Mouse (Mus musculus) cerebellum, adult 11-12 months (tissue): Measurements from ENCODE around the gene Gm29666.
"Not testable (repeated sequence)": the region's sequence is repeated elsewhere in the genome, so short reads cannot be mapped to it uniquely, and the experiment has no call there.

Experiments
- DNase-seq: peaks from one replicate; pipeline ENCODE4 v3.0.0; 2022

The Gm29666 gene

GRCm38 (mm10) chr15:84898077-84898476 lies 21.8 kb downstream of the Gm29666 start:
- DNase-seq, result no peak

GRCm38 (mm10) chr15:84896664-84897063 lies 23.2 kb downstream of the Gm29666 start:
- DNase-seq, result no peak

- DNase-seq, result not testable (repeated sequence)
Measured at GRCm38 (mm10) chr15:84896216-84896615, 23.6 kb downstream of the Gm29666 start.

- DNase-seq, result peak; percentile 51
Measured at GRCm38 (mm10) chr15:84891658-84892057, 28.2 kb downstream of the Gm29666 start.

- no peak for DNase-seq
Measured at GRCm38 (mm10) chr15:84891246-84891645, 28.6 kb downstream of the Gm29666 start.

GRCm38 (mm10) chr15:84888066-84888465 lies 31.8 kb downstream of the Gm29666 start:
- DNase-seq, result no peak

- no peak for DNase-seq
Measured at GRCm38 (mm10) chr15:84877029-84877815, 42.6 kb downstream of the Gm29666 start.

- DNase-seq, result no peak
Measured at GRCm38 (mm10) chr15:84873867-84874266, 46.0 kb downstream of the Gm29666 start.

- DNase-seq, result no peak
Measured at GRCm38 (mm10) chr15:84873079-84873478, 46.8 kb downstream of the Gm29666 start.

GRCm38 (mm10) chr15:84871802-84872201 lies 48.0 kb downstream of the Gm29666 start:
- DNase-seq, result no peak

- no peak for DNase-seq
Measured at GRCm38 (mm10) chr15:84861911-84862310, 57.9 kb downstream of the Gm29666 start.
